Mouse (Mus musculus): ENCODE data around the gene Sdhaf1.

Gene Sdhaf1

DNA sequence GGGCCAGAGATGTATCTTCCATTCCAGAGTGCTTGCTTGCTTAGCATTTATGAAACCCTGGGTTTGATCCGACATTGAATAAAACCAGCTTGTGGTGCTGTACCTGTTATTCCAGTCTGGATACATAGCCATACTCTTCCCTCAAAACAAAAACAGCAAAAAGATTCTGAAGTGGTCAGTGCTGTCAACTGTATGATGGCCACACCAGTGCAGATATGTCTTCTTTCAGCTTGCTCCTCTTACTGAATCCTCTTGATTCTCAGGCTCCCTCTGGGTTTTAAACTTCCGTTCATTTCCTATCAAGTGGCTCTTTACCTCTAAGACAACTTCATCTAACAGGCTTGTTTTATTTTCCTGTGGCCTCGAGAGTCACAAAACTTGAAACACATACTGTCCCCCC, at the start of gene Sdhaf1:
Gene Sdhaf1, minus strand, starts transcription at position 101 of the 400 bp plus-strand sequence.
- DNase-seq (ENCODE audit: low spot score), result no peak

DNA sequence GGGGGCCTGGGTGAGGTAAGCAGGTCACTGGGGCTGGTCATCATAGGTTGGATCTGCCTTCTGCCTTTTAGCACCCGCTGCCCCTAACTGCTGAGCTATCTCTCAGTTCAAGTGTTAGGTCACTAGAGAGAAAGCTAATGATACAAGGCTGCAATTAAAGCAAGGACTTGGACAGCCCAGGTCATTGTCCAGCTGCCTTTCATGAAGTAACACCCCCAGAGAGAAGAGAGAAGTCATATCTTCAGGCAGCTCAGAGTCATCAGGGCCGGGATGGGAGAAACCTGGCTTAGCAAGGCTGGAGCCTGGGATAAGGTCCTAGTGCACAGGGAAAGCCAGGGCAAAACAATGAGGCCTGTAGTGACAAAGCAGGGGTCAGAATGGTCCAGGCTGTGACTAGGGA, 43.8 kb upstream of the Sdhaf1 start:
- no peak for DNase-seq (ENCODE audit: low spot score)

DNA sequence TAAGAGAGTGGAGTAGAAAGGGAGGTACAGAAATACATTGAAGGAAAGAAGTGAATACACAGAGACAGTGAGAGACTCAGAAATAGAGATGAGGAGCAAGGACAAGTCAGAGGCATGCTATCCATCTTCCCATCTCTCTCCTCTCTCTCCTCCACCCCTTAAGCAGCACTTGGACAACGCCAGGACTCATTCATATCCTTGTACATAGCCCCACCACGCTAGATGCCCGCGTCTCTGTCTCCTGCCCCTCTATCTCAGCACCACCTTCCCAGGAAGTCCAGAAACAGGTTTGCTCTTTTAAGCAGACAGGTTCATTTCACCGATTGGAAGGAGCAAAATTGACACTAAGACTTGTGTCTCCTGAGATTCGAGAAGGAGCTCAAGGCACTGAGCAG, 39.6 kb upstream of the Sdhaf1 start:
- DNase-seq (ENCODE audit: low spot score), result no peak

DNA sequence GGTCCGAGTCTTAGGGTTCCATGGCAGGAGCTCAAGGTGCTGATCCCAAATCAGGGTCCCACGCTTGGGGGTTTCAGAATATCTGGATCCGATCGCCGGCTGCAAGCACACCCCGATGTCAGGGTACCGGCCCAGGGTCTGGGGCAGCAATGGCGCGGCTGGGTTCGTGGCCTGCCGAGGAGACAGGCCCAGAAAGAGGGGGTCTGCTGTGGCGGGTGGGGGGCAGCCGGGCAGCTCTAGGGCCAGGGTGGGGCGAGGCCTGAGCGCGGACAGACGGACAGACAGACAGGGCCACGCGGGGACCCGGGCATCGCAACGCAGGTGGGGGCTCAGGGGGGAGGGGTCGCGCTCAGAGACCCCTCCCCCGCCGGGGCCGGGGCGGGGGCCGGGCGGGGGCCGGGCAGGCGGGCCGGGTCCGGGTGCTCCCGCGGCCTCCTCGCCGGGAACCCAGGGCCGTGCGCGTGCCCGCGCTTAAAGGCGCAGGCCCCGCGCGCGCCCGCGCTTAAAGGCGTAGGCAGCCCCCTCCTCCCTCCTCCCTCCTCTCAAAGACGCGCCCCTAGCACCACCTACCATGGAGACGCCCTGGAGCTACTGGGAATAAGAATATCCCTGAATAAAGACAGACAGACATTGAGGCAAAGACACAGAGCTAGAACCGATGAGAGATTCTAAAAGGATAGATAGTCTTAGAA, 39.1 kb upstream of the Sdhaf1 start, which contains the start of gene Lrfn3:
Gene Lrfn3, minus strand, starts transcription at position 121 of the 692 bp plus-strand sequence.
- DNase-seq (ENCODE audit: low spot score), result no peak

DNA sequence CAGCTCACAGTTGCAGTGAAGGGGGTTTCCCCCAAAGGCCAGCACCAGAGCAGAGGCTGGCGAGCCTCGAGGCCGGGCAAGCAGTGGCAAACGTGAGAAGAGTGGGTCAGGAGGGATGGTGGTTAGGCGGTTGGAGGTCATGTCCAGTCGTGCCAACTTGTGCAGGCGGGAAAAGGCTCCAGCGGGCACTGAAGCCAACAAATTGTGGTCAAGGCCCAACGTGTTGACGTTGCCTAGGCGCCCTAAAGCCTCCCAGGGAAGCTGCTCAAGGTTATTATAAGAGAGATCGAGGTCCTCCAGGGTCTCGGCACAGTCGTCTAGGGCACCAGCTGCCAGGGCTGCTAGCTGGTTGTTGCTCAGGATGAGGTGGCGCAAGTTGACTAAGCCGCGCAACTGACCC, 36.3 kb upstream of the Sdhaf1 start:
- DNase-seq (ENCODE audit: low spot score), result no peak

DNA sequence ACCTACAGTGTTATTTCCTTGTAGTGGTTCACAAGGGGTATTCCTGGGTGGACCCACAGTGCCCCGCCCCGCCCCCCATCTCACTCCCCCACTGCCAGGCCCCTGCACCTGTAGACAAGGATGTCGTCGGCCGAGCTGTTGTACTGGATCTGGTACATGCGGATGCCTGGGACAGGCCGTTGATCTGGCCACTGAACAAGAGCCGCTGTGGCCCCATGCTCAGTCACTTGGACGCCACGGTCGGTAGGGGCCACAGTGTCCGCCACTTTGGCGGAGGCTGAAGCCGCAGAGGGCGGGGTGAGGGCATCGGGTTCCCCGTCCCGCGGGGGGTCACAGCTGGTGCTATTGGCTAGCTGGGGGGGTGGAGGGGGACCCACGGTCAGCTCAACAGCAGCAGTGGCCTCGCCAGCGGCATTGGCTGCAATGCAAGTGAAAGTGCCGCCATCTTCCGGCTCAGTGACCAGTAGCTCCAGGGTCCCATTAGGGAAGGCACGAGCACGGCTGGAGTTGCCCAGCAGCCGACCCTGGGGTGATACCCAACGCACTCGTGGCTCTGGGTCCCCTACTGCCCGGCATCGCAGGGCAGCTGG, 35.7 kb upstream of the Sdhaf1 start:
- DNase-seq (ENCODE audit: low spot score), result no peak

DNA sequence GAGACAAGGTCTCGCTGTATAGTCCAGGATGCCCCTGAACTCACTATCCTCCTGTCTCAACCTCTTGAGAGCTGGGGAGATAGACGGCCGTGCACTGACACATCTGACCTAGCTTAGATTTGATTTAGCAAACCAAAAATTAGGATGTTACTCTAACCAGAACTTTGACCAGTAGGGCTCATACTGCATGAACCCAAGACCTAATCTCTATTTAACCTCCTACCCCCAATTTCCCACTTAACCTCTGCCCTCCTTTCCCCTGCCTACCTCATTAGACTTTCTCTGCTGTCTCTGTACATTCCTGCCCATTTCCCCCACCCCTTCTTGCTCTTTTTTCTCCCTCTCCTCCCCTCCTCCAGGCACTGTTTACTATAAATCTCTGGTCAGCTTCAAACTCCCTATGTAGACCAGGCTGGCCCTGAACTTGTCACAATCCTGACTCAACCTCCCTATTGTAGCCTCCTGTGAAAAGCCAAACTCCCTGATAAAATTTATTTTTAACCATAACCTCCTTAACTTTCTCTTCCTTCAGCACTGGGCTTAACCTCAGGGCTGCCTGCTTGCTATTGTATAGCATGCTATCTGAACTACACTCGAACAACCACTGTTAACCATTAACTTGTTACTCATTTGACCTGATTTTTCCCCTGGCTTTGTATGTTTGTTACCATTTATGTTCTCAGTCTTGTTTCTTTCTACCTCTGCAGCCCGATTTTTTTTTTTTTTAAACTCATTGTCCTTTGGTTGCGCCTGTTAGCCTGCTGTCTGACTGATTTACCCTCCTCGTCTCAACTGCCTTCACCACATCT, 34.9 kb upstream of the Sdhaf1 start:
- DNase-seq (ENCODE audit: low spot score), result no peak

DNA sequence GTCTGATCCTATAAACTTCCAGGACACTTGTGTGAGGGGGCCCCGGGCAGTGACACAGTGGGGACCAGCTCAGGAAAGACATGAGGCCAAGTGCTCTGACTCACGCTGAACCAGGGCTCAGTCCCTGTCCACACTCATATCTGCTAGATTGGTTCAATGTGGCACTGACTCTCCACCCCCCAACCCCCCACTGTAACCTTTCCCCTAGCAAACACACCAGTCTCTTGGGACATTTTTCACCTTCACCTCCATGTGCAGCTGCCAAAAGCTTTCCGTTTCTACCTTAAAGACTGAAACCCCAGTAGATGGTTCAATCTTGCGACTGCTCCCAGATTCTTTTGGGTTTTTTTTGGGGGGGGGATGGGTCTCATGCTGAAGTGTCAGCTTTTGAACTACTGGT, 30.4 kb upstream of the Sdhaf1 start:
- DNase-seq (ENCODE audit: low spot score), result no peak

DNA sequence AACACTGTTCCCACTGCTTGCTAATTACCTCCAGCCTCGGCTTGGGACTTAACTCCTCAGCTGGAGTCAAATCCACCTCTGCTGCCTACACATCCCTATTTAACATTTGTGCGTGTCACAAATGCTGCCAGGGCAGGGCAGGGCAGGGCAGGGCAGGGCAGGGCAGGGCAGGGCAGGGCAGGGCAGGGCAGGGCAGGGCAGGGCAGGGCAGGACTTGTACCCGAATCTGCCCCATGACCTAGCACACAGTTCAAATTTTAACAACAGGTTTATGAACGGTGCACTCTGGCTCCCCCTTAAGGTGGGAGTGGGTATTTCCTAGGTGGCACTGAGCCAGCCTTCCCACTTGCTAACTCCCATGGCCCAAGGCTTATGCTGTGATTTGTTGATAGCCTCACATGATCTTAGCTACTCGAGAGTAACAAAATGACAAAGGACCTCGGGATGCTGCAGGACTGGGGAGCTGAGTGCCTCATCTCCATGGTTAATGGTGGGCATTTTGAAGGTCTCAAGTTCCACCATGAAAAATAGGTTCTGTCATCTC, 29.7 kb upstream of the Sdhaf1 start:
- no peak for DNase-seq (ENCODE audit: low spot score)

DNA sequence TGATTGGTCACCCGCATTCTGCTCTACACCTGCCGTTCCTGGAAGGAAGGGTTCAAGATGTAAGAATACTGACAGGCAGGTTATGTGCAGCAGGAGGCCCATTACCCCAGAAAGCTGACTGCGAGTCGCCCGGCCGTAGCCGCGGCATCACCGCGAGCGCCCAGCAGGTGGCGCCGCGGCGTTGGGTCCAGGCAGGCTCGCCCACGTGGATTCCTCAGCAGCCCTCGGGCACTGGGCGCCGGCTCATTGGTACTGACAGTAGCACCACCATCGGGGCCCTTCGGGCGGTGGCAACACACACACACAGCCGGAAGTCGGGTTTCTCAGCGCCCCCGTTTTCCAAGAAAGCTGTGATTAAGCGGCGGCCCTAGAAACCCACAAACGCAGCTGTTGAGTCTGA, 24.1 kb upstream of the Sdhaf1 start:
- DNase-seq (ENCODE audit: low spot score), result peak; percentile 72

DNA sequence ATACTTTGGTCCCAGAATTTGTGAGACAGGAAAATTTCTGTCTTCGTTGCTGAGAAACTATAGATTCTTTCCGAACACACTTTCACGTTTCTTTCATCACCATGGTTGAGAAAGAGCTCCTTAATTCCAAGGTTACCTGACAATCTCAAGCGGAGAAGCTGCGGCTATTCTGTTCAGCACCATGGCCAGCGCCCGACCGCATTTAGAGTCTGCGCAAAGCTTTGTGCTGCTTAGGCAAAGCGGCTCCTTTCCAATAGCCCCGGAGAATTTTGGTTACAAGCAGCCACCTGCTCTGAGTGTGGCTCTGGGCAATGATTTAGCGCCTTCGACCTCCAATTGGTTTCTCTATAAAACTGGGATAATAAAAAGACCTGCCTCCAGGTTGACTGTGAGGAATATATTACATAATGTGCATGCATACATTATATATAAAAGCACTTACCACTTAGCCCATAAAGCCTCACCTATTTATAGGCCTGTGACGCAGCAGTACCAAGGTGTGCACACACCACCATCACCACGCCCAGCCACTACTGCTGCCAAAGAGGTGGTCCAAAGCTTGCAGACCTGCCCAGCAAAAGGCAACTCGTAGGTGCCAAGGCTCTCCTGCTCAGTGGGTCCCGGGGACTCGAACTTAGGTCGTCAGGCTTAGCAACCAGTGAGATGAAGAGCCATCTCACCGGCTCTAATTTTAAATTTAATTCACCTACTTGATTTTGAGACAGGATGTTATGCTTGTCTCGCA, 23.1 kb upstream of the Sdhaf1 start:
- peak; percentile 66 for DNase-seq (ENCODE audit: low spot score)

DNA sequence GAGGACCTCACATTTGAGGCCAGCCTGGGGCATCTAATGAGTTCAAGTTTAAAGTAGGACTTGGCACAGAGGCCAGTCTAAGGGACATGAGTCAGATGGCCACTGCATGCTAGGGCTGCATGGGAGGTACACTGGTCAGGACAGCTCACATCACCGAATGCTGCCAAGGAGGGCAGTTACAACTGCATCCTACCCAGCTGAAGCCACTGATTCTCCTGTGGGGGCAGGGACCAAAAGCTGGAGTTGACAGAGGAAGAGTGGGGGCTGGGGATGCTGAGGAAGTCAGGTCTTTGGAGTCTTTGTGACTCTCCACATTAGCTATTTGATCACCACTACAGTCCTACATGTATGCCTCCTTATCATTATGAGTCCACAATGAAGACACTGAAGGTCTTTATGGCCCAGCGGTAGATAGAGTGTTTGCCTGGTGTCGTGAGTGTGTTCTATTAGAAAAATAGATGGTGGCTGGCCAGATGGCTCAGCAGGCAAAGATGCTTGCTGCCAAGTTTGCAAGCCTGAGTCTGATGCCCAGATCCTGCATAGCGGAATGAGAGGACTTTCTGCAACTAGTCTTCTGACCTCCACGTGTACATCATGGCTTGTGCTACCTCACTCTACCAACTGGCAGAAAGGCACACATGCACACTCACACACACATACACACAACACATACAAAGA, 15.9 kb upstream of the Sdhaf1 start:
- no peak for DNase-seq (ENCODE audit: low spot score)

DNA sequence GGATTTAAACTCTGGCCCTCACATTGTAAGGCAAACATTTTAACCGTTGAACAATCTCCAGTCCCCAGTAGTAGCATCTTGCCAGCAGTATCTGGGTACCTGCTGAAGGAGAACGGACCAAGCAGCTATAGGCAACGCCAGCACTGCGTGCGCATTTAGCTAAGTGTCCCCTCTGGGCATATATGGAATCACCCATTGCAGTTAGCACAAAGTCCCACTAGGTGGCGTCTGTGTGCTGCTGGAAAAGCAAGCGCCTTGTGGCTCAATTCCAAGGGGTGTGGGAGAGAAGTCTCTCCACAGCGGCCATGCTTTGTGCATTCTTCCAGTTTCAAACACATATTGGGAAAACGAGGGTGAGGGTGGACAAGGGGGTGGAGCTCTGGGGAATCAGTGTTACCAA, 12.7 kb upstream of the Sdhaf1 start:
- DNase-seq (ENCODE audit: low spot score), result peak; percentile 86

DNA sequence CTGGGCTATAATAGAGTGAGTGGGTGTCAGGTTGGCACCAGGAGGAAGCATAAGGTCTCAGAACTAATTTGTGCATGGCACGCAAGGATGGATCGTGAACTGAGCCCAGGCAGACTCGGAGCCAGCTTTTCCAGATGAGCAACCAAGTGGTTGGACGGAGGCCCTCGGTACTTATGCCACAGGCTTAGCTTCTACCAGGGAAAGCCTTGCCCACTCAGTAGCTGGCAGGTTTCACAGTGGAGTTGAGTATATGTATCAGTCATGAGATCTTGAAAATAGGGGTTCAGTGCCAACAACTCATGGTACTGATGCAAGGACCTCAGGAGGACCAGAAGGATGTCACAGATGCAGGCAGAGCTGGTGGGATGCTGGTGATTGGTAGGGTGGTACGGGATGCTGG, 12.0 kb upstream of the Sdhaf1 start:
- DNase-seq (ENCODE audit: low spot score), result no peak

DNA sequence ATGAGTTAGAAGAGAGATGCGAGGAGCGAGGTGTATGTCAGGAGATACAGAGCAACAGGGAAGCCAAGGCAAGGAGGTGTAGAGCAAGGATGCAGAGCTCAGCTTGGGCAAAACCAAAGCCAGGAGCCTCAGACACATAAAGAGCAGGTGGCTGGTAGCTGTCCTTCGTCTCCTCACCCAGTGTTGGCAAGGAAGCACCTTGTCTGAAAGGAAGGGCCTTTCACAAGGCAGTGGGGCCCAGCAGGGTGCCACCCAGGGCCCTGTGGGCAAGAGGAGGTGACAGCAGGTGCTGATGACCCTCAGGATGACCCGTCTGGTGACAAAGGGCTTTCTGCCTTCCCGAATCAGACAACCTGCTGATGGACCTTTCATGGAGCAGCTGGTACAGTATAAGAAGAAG, 10.9 kb upstream of the Sdhaf1 start:
- no peak for DNase-seq (ENCODE audit: low spot score)

DNA sequence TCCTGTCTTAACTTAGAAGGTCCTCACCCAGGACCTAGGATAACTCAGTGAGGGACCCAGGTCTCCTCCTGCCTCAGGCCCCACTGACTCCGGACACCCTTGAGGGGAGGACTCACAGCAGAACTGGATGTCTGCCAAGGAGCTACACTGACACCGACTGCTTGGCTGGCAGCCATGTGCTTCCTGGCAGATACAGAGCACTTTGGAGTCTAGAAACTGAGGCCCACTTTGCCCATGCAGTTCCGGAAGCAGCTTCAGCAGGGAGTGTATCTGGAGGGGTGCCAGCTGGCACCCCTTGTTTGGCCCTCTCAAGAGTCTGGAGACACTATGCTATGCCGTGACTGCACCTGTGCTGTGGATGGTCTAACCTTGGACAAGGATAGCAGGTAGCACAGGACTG, 9.7 kb upstream of the Sdhaf1 start:
- DNase-seq (ENCODE audit: low spot score), result peak; percentile 56

DNA sequence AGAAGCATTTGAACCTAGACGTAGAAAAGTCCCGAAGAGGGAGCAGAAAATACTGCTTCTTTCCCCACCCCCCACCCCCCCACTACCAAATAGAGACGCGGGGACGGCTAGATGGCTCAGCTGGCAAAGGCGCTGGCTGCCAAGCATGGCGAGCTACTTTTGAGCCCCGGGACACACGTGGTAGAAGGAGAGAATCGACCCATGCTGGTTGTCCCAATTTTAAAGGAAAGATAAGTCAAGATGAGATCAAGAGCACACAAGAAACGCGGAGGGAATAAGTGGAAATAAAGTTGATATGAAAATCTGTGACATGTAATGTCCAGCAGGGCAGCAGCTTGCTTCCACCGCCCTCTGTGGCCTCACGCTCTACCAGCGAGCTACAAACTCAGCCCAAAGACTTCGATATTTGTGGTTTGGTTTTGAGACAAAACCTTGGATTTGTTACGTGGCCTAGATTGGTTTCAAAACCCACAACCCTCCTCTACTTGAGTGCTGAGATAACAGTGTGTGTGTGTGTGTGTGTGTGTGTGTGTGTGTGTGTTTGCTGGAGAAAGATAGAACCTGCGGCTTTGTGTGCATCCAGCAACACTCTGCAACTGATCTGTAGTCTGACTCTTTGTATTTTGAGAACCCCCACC, 9.0 kb upstream of the Sdhaf1 start:
- DNase-seq (ENCODE audit: low spot score), result no peak

DNA sequence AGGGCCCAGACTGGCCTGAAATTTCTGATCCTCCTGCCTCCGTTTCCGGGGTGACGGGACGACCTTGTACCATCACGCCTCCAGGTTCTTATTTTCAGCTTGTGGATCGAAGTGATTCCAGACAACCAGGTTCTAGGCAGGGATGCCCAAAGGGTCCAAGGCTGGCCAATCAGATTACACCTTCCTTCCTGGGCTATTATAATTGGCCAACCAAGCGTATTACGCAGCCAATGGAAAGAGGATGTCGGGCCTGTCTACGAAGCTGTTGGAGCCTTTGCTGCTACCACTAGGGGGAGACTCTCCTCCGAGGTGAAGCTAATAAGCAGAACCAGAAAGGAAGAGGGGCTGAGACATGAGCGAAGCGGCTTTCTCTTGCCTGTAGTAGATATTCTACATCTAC, 8.2 kb upstream of the Sdhaf1 start:
- DNase-seq (ENCODE audit: low spot score), result peak; percentile 87

DNA sequence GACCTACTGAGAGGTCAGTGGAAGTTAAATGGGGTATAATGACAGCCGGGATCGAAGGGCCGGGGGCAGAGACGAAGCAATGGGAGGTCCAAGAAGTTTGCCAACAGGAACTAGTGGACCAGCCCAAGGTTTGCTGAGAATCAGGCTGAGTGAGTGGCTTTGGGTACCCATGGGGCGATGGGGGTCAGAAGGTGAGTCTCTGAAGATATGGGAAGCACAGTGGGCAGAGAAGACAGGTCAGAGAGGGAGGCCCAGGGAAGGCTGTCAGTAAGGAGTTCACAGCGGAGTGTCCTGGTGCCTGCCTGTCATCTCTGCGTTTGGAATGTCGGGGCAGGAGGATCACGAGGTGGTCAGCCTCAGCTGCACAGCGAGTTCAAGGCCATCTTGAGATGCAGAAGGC, 4.7 kb upstream of the Sdhaf1 start:
- no peak for DNase-seq (ENCODE audit: low spot score)

DNA sequence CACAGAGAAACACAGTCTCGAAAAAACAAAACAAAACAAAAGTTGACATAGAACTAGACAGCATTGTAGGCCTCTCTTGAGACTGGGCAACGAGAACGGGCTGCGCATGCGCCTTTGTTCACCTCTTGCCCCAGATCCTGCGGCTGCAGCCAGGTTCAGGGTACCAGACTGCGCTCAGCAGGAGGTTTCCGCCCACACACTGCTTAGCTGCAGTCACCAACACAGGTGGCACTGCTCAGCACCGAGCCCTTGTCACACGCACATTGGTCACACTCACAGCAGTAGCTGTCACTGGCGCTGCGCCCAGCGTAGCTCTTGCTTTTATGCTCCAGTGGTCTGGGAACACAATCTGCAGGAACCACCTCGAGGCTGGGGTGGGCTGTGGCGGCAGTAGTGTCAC, 3.4 kb upstream of the Sdhaf1 start:
- peak; percentile 41 for DNase-seq (ENCODE audit: low spot score)

DNA sequence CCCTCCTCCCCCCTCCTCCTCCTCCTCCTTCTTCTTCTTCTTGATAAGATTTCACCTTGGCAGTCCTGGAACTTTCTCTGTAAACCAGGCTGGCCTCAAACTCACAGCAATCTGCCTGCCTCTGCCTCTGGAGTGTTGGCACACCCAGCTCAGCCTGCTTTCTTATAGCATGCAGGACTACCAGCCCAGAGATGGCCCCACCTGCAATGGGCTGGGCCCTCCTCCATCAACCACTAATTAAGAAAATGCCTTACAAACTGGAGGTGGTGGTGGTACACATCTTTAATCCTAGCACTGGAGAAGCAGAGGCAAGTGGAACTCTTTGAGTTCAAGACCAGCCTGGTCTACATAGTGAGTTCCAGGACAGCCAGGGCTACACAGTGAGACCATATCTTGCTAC, 2.7 kb upstream of the Sdhaf1 start:
- DNase-seq (ENCODE audit: low spot score), result no peak

Data from testis, postnatal 14 days (tissue).